Mouse (Mus musculus) adrenal gland, adult (tissue): ENCODE measurements around the gene Gfm1.
A peak's percentile ranks its signal among the peaks of the same experiment; 100 is the strongest.

Source experiments
- DNase-seq, 2 experiments: peaks; one replicate each; pipeline ENCODE4 v3.0.0; 2022 to 2023; ENCODE audit warnings: low spot score in 1 of 2; ENCODE audit not compliant: inconsistent age in 2 of 2

The Gfm1 gene

DNA sequence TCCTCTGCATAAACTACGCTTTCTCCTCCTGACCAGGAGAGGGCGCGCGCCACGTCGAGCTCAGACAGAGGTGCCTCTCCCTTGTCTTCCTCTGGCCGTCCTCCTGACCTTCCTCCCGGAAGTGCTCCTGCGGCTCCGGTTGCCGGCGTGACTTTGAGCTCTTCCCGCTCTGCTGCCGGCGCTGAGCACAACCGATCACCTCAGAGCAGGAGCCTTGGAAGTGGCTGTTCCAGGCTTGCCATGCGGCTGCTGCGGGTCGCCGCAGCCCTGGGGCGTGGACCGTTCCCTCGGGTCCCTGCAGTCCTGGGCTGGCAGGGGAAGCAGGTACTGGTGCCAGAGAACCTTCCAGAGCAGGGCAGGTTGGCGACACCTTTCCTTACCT is at the start of gene Gfm1:
Gene Gfm1, plus strand, starts transcription at position 98 of the 382 bp plus-strand sequence.
- peak; percentile 91 to 96 for DNase-seq

DNA sequence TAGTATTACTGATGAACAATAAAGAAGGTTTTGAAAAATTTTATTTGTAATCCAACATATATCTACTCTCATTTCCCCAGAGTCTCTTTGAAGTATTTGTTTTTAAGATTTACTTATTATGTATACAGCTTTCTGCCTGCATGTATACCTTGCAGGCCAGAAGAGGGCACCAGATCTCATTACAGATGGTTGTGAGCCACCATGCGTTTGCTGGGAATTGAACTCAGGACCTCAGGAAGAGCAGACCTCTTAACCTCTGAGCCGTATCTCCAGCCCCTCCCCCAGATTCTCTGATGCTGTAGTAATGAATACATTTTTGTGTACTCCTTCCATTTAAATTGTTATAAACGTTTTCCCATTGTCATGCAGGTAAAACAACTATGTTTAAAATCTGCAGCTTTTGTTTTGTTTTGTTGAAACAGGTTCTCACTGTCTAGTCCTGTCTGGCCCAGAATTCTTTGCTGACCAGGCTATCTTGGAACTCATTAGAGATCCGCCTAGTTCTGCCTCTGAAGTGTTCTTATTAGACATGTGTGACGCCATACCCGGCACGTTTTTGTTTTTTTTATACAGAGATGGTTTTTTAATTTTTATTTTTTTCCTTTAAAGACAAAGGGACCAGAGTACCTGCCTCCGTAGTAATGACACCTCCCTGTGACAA is 428 bp upstream of the Gfm1 start:
- no peak for DNase-seq

DNA sequence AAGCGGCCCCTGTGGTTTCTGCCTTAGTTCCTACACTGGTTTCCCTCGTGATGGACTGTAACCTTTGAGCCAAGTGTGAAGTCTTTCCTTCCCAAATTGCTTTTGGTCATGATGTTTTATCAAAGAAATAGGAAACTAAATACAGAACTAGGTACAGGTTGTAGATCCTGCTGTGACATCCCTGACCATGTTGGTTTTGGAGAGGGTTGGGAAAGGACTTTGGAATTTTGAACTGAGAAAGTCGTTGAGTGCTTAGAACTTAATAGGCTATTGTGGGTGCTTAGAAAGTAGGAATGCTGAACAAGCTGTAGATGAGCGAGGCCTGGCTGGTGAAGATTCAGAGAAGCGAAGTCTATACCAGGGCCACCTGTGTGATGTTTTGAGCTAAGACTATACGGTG is 4.1 kb downstream of the Gfm1 start:
- peak in 1 of 2 experiments; percentile 11 for DNase-seq

DNA sequence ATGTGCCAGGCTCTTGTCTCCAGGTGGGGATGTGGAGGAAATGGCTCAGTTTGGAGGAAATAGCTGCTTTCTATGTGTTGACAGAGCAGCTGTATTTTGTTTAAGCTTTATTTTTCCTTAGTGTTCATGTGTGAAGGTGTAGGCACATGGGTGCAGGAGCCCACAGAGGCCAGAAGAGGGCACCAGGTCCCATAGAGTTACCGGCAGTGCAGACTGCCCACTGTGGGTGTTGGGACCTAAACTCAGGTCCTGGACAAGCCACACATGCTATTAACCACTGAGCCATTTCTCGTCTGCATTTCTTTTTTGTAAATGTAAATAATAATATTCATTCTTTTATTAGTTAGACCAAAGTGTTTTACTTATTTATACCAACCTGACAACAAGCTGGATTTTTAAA is 17.2 kb downstream of the Gfm1 start:
- no peak for DNase-seq

DNA sequence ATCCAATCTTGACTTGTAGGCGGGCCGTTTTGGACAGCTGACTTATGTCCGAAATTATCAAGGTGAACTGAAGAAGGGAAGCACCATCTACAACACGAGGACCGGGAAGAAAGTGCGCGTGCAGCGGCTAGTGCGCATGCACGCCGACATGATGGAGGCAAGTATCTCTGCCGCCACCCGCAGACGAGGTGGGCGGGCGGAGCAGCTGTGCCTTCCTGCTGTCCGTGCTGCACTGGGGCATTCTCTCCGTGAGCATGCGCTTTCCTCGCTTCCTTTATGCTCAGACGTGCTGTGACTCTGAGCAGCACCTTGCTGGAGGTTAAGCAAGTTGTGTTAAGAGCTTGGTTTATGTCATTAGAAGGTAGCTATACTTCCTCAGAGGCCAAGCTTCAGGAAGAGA is 19.8 kb downstream of the Gfm1 start:
- peak in 1 of 2 experiments; percentile 25 for DNase-seq

- no peak for DNase-seq
These were observed 20.8 kb downstream of the Gfm1 start for GRCm38 (mm10) chr3:67450601-67451210.

- no peak for DNase-seq
These were observed 30.0 kb downstream of the Gfm1 start for GRCm38 (mm10) chr3:67459881-67460280.

- no peak for DNase-seq
These were observed 32.1 kb downstream of the Gfm1 start for GRCm38 (mm10) chr3:67462015-67462414.

DNA sequence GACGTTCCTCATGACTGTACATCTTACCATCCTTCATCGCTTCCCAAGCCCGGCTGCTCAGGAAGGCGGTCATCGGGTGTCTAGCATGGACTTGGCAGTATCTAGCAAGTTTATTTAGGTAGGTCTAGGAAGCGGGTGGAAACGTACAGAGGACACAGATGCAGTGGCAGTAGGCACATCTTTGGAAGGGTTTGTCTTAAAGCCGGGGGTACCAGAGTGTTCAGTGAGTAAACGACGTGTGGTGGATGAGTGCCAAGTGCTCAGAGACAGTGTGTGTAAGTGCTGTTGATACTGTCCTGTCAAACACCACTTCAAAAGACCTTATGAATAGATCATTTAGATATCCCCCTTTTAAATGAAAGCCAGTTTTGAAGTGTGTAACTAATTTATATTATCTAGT is 32.7 kb downstream of the Gfm1 start:
- DNase-seq, result peak in 1 of 2 experiments; percentile 29

- no peak for DNase-seq
These were observed 33.1 kb downstream of the Gfm1 start for GRCm38 (mm10) chr3:67463001-67463400.

GRCm38 (mm10) chr3:67463450-67464372 is 33.8 kb downstream of the Gfm1 start, which contains the start of gene Lxn:
Gene Lxn, minus strand, starts transcription at chr3:67463926.
- DNase-seq, result peak; percentile 74 to 93

DNA sequence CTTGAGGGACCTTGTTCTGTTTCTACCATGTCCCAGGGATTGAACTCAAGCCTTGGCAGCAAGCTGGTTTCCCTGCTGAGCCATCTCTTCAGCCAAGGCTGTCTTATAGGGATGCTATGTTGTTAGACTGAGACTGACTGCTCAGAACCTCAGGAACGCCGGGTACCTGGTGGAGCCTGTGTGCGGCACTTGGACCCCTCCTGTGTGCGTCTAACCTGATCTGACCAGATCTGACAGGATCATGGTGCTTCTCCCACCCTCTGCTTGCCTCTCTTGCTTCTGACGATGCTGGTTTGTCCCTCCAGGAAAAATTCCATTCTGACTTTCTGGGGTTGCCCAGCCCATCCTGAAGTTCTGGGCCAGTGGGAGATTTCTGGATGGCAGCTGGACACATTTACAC is 36.7 kb downstream of the Gfm1 start:
- no peak for DNase-seq

- peak in 1 of 2 experiments; percentile 70 for DNase-seq
These were observed 37.4 kb downstream of the Gfm1 start for GRCm38 (mm10) chr3:67467281-67467680.

DNA sequence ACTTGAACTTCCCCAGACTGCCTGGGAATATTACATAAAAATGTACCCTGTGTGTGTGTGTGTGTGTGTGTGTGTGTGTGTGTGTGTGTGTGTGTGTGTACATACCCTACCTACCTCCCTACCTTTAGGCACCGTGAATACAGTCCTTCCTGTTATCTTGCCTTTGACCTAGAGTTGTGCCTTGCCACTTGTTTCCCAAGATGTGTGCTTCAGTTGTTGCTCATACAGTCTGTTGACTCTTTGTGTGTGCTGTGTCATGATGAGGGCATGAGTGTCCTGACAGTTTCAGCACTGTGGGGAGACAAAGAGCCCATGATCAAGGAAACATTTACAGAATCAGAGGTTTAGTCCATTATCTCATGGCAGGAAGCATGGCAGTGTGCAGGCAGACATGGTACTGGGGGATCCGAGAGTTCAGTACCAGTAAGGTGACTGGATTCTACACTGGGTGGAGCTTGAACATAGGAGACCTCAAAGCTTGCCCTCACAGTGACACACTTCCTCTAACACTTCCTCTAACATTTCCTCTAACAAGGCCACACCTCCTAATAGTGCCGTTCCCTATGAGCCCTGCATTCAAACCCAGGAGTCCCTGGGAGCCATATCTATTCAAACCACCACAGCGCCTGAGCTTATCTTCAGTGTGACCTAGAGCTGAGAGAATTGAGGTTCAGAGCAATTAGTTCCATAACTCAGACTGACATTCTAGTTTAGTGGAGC is 41.7 kb downstream of the Gfm1 start:
- DNase-seq, result no peak

DNA sequence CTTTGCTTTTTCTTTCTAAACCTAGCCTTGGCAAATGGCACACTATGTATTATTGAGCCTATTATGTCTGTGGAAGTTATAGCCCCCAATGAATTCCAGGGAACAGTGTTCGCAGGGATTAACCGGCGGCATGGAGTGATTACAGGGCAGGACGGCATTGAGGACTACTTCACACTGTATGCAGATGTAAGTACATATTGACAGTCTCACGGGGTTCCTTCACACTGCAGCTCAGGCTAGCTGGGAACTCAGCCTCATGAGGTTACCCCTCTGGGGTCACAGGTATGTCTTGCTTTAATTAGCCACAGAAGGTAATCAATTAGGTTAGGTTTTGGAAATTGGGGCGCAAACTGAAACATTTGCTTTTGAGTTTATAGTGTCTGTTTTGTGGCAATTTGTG is 43.5 kb downstream of the Gfm1 start:
- DNase-seq, result no peak

DNA sequence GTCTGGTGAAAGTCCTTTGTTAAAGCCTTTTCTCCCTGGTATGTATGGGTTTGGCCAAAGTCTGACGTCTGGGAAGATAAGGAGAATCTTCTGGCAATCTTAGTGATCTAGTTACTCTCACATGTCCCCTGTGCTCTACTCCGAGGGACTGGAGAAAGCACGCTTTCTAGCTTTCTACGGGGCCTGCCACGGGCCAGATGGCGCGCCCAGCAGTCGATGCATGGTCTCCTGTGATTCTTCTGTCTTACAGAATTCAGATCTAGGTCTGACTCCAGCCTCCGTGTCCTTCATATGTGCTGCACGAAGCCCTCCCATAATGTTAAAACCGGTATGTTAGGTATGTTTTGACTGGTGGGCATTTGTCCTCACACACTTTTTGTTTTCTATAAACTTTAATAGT is 49.9 kb downstream of the Gfm1 start:
- no peak for DNase-seq

GRCm38 (mm10) chr3:67482400-67482799 is 52.5 kb downstream of the Gfm1 start:
- DNase-seq, result no peak

DNA sequence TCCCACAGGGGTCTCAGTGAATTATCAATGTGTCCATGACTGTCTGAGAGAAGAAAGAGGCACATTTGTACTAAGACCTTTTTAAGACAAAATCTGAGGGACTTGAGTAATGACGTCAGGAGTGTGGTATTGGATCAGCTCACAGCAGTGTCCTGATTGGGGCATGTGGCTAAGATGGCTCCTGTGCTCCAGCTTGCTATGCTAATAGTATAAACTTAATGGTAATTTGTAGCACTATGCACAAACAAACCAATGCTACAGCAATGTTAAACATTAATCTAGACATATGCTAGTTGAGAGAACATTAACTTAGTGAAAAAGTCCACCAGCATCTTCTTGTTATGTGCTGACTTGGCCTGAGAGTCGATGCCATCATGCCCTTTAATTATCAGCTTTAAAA is 55.3 kb downstream of the Gfm1 start:
- DNase-seq, result no peak

GRCm38 (mm10) chr3:67490156-67490555 is 60.3 kb downstream of the Gfm1 start:
- peak; percentile 14 to 33 for DNase-seq

DNA sequence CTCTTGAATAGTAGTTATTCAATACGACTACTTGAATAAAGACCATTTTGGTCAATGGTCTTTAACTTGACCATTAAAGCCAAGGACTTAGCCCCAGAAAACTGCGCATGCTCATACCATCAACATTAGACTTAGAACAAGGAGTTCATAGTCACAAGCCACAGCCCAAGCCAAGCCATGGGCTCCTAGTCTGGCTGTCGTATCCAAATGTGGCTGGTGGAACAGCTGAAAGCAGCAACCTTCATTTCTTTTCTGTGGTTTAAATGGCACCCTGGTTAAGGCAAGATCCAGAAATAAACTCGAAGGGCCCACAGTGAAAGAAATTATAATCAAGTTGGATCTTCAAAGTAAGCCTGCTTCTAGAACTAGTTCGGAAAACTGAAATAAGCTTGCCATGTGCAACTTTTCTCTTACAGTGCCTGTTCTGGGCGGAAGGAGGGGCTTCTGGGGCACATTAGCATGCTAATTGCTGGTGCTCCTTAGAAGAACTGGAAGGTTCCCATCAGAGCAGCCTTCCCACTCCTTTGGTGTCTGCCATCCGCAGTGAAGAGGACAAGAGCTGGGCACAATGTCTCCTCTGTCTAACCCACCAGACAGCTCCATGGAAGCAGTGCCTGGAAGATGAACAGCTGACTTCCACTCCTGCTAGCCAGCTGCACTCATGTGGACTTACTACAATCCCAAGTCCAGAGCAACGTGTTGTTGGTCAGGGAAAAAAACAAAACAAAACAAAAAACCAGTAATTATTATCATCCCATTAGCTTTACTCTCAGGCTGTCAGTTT is 62.4 kb downstream of the Gfm1 start:
- DNase-seq, result no peak
